Mouse (Mus musculus): ENCODE data around the gene Tmem9.

GRCm38 (mm10) chr1:136006292-136006748 lies 1.6 kb upstream of the Tmem9 start, which contains the start of gene Igfn1:
- no peak for TF ChIP-seq CTCF (IDR thresholded peaks at IDR 0.05; ENCODE audit: low read depth, low read length)
- TF ChIP-seq EP300 (IDR thresholded peaks at IDR 0.05; ENCODE audit: insufficient read depth, low read depth, low read length) = no peak
- TF ChIP-seq POLR2A (IDR thresholded peaks at IDR 0.05; ENCODE audit: insufficient read depth, low read length) = no peak
